Mouse (Mus musculus): ENCODE results near the gene Ptgr1.

Gene Ptgr1

GRCm38 (mm10) chr4:58986540-58987190, at the start of gene Ptgr1:
Gene Ptgr1, minus strand, starts transcription at chr4:58987119.
- peak; percentile 90 for DNase-seq

GRCm38 (mm10) chr4:59035786-59036350, 48.9 kb upstream of the Ptgr1 start:
- DNase-seq = no peak

- peak; percentile 82 for DNase-seq
Measured at GRCm38 (mm10) chr4:59034918-59035785, 48.2 kb upstream of the Ptgr1 start, which contains the start of gene Gng10. Gene Gng10, plus strand, starts transcription at chr4:59035088.

- peak; percentile 21 for DNase-seq
Measured at GRCm38 (mm10) chr4:59034325-59034917, 47.5 kb upstream of the Ptgr1 start.

GRCm38 (mm10) chr4:59016922-59017321, 30.0 kb upstream of the Ptgr1 start:
- DNase-seq = no peak

- DNase-seq = no peak
Measured at GRCm38 (mm10) chr4:59015181-59015580, 28.3 kb upstream of the Ptgr1 start.

GRCm38 (mm10) chr4:59011446-59011845, 24.5 kb upstream of the Ptgr1 start:
- no peak for DNase-seq

- DNase-seq = no peak
Measured at GRCm38 (mm10) chr4:59009696-59010095, 22.8 kb upstream of the Ptgr1 start.

GRCm38 (mm10) chr4:59009186-59009585, 22.3 kb upstream of the Ptgr1 start:
- DNase-seq = no peak

- no peak for DNase-seq
Measured at GRCm38 (mm10) chr4:59007974-59008373, 21.1 kb upstream of the Ptgr1 start.

GRCm38 (mm10) chr4:59007016-59007415, 20.1 kb upstream of the Ptgr1 start:
- no peak for DNase-seq

- no peak for DNase-seq
Measured at GRCm38 (mm10) chr4:59006211-59006610, 19.3 kb upstream of the Ptgr1 start.

GRCm38 (mm10) chr4:59003806-59004200, 16.9 kb upstream of the Ptgr1 start:
- no peak for DNase-seq

GRCm38 (mm10) chr4:59002948-59003805, 16.3 kb upstream of the Ptgr1 start, which contains the start of gene Gm20503:
Gene Gm20503, plus strand, starts transcription at chr4:59003210.
- peak; percentile 96 for DNase-seq

- peak; percentile 35 for DNase-seq
Measured at GRCm38 (mm10) chr4:59000614-59001013, 13.7 kb upstream of the Ptgr1 start.

- DNase-seq = peak; percentile 87
Measured at GRCm38 (mm10) chr4:58999686-59000085, 12.8 kb upstream of the Ptgr1 start.

GRCm38 (mm10) chr4:58998688-58999087, 11.8 kb upstream of the Ptgr1 start:
- no peak for DNase-seq

GRCm38 (mm10) chr4:58997081-58997480, 10.2 kb upstream of the Ptgr1 start:
- DNase-seq = peak; percentile 63

GRCm38 (mm10) chr4:58995251-58995693, 8.4 kb upstream of the Ptgr1 start:
- DNase-seq = no peak

- DNase-seq = no peak
Measured at GRCm38 (mm10) chr4:58994762-58995161, 7.8 kb upstream of the Ptgr1 start, which contains the start of gene Dnajc25. Gene Dnajc25, plus strand, starts transcription at chr4:58995062.

GRCm38 (mm10) chr4:58992195-58992594, 5.3 kb upstream of the Ptgr1 start:
- DNase-seq = no peak

Data from kidney, postnatal 10 days (tissue).